Mouse (Mus musculus) brain, embryonic 14.5 days (tissue): Measurements from ENCODE around the gene T2.

ENCODE experiments used
- CTCF ChIP-seq: fragments of 200-500 bp; IDR thresholded peaks from 2 replicates; pipeline ENCODE4 v1.5.1; 2012; ENCODE audit warnings: inconsistent platforms, mild to moderate bottlenecking, moderate library complexity, borderline replicate concordance; ENCODE audit not compliant: insufficient read depth, insufficient read length; ENCODE audit errors: extremely low read depth
- POLR2A ChIP-seq: fragments of 200-500 bp; IDR thresholded peaks from 2 replicates; pipeline ENCODE4 v1.6.1; 2012; ENCODE audit warnings: mild to moderate bottlenecking, inconsistent platforms, borderline replicate concordance; ENCODE audit not compliant: poor library complexity, insufficient read depth, insufficient read length, severe bottlenecking; ENCODE audit errors: extremely low read depth

DNA sequence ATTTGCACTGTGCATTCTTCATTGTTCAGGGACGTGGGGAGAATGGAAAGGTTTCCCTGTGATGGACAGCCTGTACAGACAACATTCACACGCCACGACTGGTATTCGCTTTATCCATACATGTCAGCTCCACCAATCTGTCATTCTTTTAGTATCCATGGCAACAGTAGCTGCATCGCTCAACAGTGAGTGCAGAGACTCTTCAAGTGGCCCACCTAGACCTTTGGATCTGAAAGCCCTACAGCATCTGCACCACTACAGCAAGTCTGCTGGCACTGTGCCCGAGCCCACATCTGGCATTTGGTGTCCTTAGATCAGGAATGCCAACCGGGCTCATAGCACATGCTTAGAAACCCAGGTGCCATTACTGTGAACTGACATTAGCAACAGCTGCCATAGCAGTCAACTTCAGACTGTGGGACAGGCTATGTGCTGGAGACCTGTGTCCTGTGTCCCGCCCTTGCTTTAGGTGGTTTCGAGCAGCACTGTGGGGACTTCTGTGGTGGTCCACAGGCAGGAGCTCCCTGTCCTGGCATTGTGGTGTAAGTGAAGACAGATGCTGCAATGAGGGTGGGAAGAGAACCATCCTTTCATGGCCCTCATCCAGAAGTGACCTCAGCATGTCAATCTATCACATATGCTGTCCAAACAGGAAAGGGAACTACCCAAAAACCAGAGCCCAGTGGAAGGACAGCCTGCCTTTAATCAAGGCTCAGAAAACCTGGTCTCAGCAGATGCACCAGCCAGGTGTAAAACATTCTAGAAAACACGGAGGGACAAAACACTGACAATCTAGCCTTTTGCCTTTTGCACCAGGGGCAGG lies 5.7 kb downstream of the T2 start:
- TF ChIP-seq POLR2A, result no peak
- TF ChIP-seq CTCF, result no peak
